Mouse (Mus musculus) embryonic facial prominence, embryonic 15.5 days (tissue): ENCODE data around the gene Adar. TPM values are rescaled to one million over a fixed set of nuclear protein-coding genes. Genes with fewer than 3 reads are reported as not detected.
"Not testable (repeated sequence)": the region's sequence is repeated elsewhere in the genome, so short reads cannot be mapped to it uniquely, and the experiment has no call there.

ENCODE experiments used
- ATAC-seq: fragments of 200-750 bp; cut with Nextera tagmentation; 2 replicates; pipeline ENCODE4 v1.8.0; 2017; ENCODE audit warnings: low read depth, moderate TSS enrichment; ENCODE audit not compliant: insufficient number of reproducible peaks, low FRiP score, low TSS enrichment
- H3K27ac ChIP-seq: fragments of 300-500 bp; sonication (generic); replicated peaks from 2 replicates; pipeline ENCODE4 v1.5.1; 2015; ENCODE audit warnings: mild to moderate bottlenecking, inconsistent platforms
- H3K27me3 ChIP-seq: fragments of 300-500 bp; sonication (generic); 2 replicates; pipeline ENCODE4 v1.6.1; 2015; ENCODE audit warnings: inconsistent platforms
- H3K36me3 ChIP-seq: fragments of 300-500 bp; sonication (generic); 2 replicates; pipeline ENCODE4 v1.6.1; 2015; ENCODE audit warnings: mild to moderate bottlenecking, inconsistent platforms
- H3K4me1 ChIP-seq: fragments of 300-500 bp; sonication (generic); 2 replicates; pipeline ENCODE4 v1.6.1; 2015; ENCODE audit warnings: inconsistent platforms
- H3K4me2 ChIP-seq: fragments of 300-500 bp; sonication (generic); replicated peaks from 2 replicates; pipeline ENCODE4 v1.6.1; 2015; ENCODE audit warnings: mild to moderate bottlenecking, inconsistent platforms
- H3K4me3 ChIP-seq: fragments of 300-500 bp; sonication (generic); replicated peaks from 2 replicates; pipeline ENCODE4 v1.5.1; 2015; ENCODE audit warnings: mild to moderate bottlenecking, inconsistent platforms
- H3K9ac ChIP-seq: fragments of 300-500 bp; sonication (generic); 2 replicates; pipeline ENCODE4 v1.6.1; 2015; ENCODE audit warnings: inconsistent platforms
- H3K9me3 ChIP-seq: fragments of 300-500 bp; sonication (generic); replicated peaks from 2 replicates; pipeline ENCODE4 v1.6.1; 2016; ENCODE audit warnings: inconsistent platforms
- WGBS: fragments of 180-500 bp; shearing (Covaris S2); methylation state at CpG from one replicate; pipeline ENCODE4 v1.1.7; 2015; 5-methylcytosine and 5-hydroxymethylcytosine counted together
- polyA plus RNA-seq: library from polyadenylated mRNA; unstranded; fragments of >200 nt; fragmentation: Nextera tagmentation; extraction: Ambion mirVana; gene quantifications from 2 replicates; pipeline ENCODE4 v1.2.1, GENCODE M21; 2015

Gene Adar
- polyA plus RNA-seq, 1 experiment from 2014 or later = 11.5 TPM

GRCm38 (mm10) chr3:89799476-89799875, 84.7 kb downstream of the Adar start:
- Histone ChIP-seq H3K27me3 (no peaks in the 10 kb centered on the region), H3K4me2 (no peak overlapping the region; the same call in 1 of the 2 replicates), H3K4me3 (no peak overlapping the region), H3K9ac (no peak overlapping the region), H3K36me3 (no peaks in the 10 kb centered on the region), H3K27ac (no peak overlapping the region), H3K4me1 (no peaks in the 10 kb centered on the region), H3K9me3 (no peaks in the 10 kb centered on the region)
- ATAC-seq = no peak
- WGBS = 9% methylated on average over 13 of the region's 13 CpGs

- H3K4me1 ChIP-seq, H3K4me2 ChIP-seq, H3K4me3 ChIP-seq, H3K27ac ChIP-seq, H3K27me3 ChIP-seq, H3K9me3 ChIP-seq, H3K9ac ChIP-seq, ATAC-seq, H3K36me3 ChIP-seq: not testable (repeated sequence)
- WGBS = 54% methylated on average over 3 of the region's 3 CpGs
These were observed 85.3 kb downstream of the Adar start for GRCm38 (mm10) chr3:89800078-89800477.

DNA sequence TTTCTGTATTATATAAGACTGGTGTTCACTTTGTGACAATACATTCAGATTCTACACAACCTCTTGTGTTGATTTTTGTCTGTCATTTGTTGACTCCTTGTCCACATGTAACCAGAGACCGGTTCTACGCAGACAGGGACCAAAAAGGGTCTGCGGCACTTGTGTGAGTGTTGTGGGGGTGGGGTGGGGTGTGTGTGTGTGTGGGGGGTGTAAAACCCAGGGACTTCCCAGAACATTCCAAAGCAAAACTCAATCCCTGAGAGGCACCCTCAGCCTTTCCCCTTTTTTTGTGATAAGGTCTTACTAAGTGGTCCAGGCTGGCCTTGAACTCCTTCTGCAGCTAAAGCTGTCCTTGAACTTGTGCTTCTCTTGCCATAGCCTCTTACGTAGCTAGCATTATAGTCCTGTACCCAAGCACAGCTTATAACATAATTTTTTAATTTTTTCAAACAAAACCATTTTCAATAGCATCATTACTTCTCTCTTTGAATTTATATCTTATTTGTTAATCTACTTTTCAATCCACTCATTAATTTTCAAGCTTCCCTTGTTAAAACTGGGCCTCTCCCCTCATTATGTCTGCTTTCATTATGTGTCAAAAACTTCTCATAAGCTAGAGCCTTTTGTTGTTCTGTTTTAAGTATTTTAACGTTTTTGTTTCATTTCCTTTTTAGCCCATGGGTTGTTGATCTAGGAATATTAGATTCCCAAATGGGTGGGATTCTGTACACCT, 86.1 kb downstream of the Adar start:
- no peak overlapping the region for H3K9ac ChIP-seq
- H3K27me3 ChIP-seq = no peaks in the 10 kb centered on the region
- H3K36me3 ChIP-seq = no peaks in the 10 kb centered on the region
- ATAC-seq = no peak
- no peak overlapping the region for H3K27ac ChIP-seq
- H3K4me2 ChIP-seq = no peak overlapping the region
- H3K4me3 ChIP-seq = no peak overlapping the region
- 60% methylated on average over 5 of the region's 5 CpGs for WGBS
- no peaks in the 10 kb centered on the region for H3K4me1 ChIP-seq
- no peaks in the 10 kb centered on the region for H3K9me3 ChIP-seq

DNA sequence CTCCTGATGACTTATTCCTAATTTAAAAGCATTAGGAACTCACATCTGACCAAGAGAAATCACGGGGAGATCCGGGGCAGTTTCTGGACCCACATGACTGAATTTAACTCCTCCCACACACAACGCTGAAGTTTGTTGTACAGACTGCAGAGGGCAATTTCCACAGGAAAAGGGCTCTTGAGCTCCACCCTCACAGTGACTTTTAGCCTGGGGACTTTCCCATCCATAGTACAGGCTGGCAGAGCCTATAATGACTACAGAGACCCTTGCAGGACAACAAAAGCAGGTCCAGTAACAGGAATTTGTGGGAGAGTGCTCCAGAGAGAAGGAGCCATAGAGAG, 86.7 kb downstream of the Adar start:
- no peak overlapping the region for H3K4me3 ChIP-seq
- ATAC-seq = no peak
- 18% methylated on average over 3 of the region's 3 CpGs for WGBS
- H3K36me3 ChIP-seq = no peaks in the 10 kb centered on the region
- no peak overlapping the region for H3K9ac ChIP-seq
- H3K9me3 ChIP-seq = no peaks in the 10 kb centered on the region
- H3K4me1 ChIP-seq = no peaks in the 10 kb centered on the region
- H3K27me3 ChIP-seq = no peaks in the 10 kb centered on the region
- no peak overlapping the region for H3K4me2 ChIP-seq
- no peak overlapping the region for H3K27ac ChIP-seq

DNA sequence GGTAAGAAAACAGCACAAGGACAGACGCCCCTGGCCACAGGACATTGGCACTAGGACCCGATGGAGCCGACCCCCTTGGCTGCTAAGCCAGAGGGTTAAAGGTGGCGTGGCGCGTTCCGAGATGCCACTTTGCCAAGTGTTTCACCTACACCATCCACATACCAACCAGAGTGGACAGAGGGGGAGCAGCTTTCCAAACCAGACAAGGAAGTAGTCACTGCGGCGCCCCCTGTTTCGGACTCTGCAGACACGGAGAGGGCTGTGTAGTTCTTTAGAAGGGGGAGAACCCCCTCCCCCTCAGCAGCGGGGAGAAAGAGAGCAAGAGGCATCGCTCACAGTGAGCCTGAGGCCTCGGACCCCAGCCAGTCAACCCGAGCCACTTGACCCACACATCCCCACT, 88.1 kb downstream of the Adar start:
- no peaks in the 10 kb centered on the region for H3K4me1 ChIP-seq
- no peaks in the 10 kb centered on the region for H3K36me3 ChIP-seq
- no peaks in the 10 kb centered on the region for H3K27me3 ChIP-seq
- ATAC-seq = no peak
- WGBS = 66% methylated on average over 15 of the region's 15 CpGs
- H3K9ac ChIP-seq = no peak overlapping the region
- no peak overlapping the region for H3K27ac ChIP-seq
- H3K4me2 ChIP-seq = no peak overlapping the region
- H3K4me3 ChIP-seq = no peak overlapping the region
- no peaks in the 10 kb centered on the region for H3K9me3 ChIP-seq

Other genes with a start within 250 kb of the Adar start
- 2.7 and 4.3 TPM in 2 replicates for gene Kcnn3, start 194.9 kb upstream of the Adar start, polyA plus RNA-seq
- 0.74 and 0.89 TPM in 2 replicates for gene Chrnb2, start 49.6 kb downstream of the Adar start, polyA plus RNA-seq
- 12.0 and 13.4 TPM in 2 replicates for gene Ube2q1, start 58.6 kb downstream of the Adar start, polyA plus RNA-seq
- gene She, start 116.3 kb downstream of the Adar start, polyA plus RNA-seq = 3.5 and 4.0 TPM in 2 replicates
- gene Il6ra, start 198.2 kb downstream of the Adar start, polyA plus RNA-seq = 3.4 and 3.6 TPM in 2 replicates
- 19.0 and 19.3 TPM in 2 replicates for gene Atp8b2, start 248.5 kb downstream of the Adar start, polyA plus RNA-seq